12 mouse cellular contexts compared by ENCODE assay signal in genomic region chr10:70688881-70689280, GRCm38 (mm10). TPM values are rescaled to one million over a fixed set of nuclear protein-coding genes. Genes with fewer than 3 reads are reported as not detected.
DNase-seq lines count a peak whose midpoint lies in the region; ATAC-seq and TF ChIP-seq lines count a peak whose summit lies in the region.
"Had no signal": no experiment of that assay in that cellular context is flagged by ENCODE, and none has a peak within 500 bp of the region (broad histone marks: within the 10 kb centered on the region; RNA-seq: fewer than 3 reads in every experiment).

No protein-coding gene starts in this region.

- TF ChIP-seq CTCF in kidney, adult 2 months (conservative IDR thresholded peaks at IDR 0.05; ENCODE audit: insufficient read depth, insufficient read length, low read depth, low read length), result no peak

- ATAC-seq in frontal cortex, adult (ENCODE audit: low TSS enrichment), result 0 out of 2 replicates have a peak, but pooled peaks have one; percentile 4
- ATAC-seq in midbrain, embryonic 11.5 days (ENCODE audit: low FRiP score), result no peak
- no peak for ATAC-seq in embryonic facial prominence, embryonic 14.5 days (ENCODE audit: low read depth)

- no peak overlapping the region for H3K9ac ChIP-seq in midbrain, embryonic 11.5 days (ENCODE audit: low read length)
- no peak overlapping the region for H3K9ac ChIP-seq in embryonic facial prominence, embryonic 14.5 days (ENCODE audit: low read depth, low read length)

- H3K4me1 ChIP-seq in kidney, adult 2 months (ENCODE audit: control insufficient read depth, insufficient read depth, low read length), result peaks cover 5% of the 10 kb centered on the region; the same call in 1 of the 2 replicates
- H3K4me1 ChIP-seq in midbrain, embryonic 11.5 days (ENCODE audit: control insufficient read depth, insufficient read depth, low read length), result peaks cover 4% of the 10 kb centered on the region; the same call in 1 of the 2 replicates
- H3K4me1 ChIP-seq in midbrain, embryonic 10.5 days, result peaks cover 31% of the 10 kb centered on the region
- H3K4me1 ChIP-seq in embryonic facial prominence, embryonic 14.5 days (ENCODE audit: control insufficient read depth, insufficient read depth, low read length), result peaks cover 7% of the 10 kb centered on the region; the same call in 1 of the 2 replicates

- DNase-seq in frontal cortex, postnatal 14 days (ENCODE audit: low spot score in 2 of 2), result no peak
- no peak for DNase-seq in kidney, adult 2 months
- no peak for DNase-seq in kidney, adult 8-10 months
- DNase-seq in midbrain, embryonic 11.5 days (ENCODE audit: low spot score, missing footprints), result peak; percentile 76
- DNase-seq in midbrain, embryonic 10.5 days (ENCODE audit: low spot score), result no peak
- DNase-seq in embryonic facial prominence, embryonic 14.5 days (ENCODE audit: low spot score), result peak; percentile 63
- DNase-seq in urinary bladder, postnatal 10 days (ENCODE audit: low spot score), result no peak
- DNase-seq: adrenal gland, adult 8-10 months; cerebellum, adult 9-11 months; liver had no signal

- no peaks in the 10 kb centered on the region for H3K9me3 ChIP-seq in midbrain, embryonic 11.5 days (ENCODE audit: control insufficient read depth, low read length)
- H3K9me3 ChIP-seq in midbrain, embryonic 10.5 days (replicated peaks), result peaks cover 7% of the 10 kb centered on the region
- H3K9me3 ChIP-seq in embryonic facial prominence, embryonic 14.5 days (ENCODE audit: control insufficient read depth, low read length), result no peaks in the 10 kb centered on the region

- no peaks in the 10 kb centered on the region for H3K36me3 ChIP-seq in kidney, adult 2 months (ENCODE audit: control insufficient read depth, insufficient read depth, low read length)
- no peaks in the 10 kb centered on the region for H3K36me3 ChIP-seq in midbrain, embryonic 11.5 days (ENCODE audit: control insufficient read depth, insufficient read depth, low read length)
- H3K36me3 ChIP-seq in midbrain, embryonic 10.5 days, result no peaks in the 10 kb centered on the region
- no peaks in the 10 kb centered on the region for H3K36me3 ChIP-seq in embryonic facial prominence, embryonic 14.5 days (ENCODE audit: control insufficient read depth, insufficient read depth, low read length)
- H3K36me3 ChIP-seq: forebrain, embryonic 10.5 days had no signal

- 56% methylated on average over 8 of the region's 8 CpGs for WGBS in kidney, adult 2 months
- WGBS in midbrain, embryonic 11.5 days, result 67% methylated on average over 8 of the region's 8 CpGs
- WGBS in midbrain, embryonic 10.5 days, result 66% methylated on average over 8 of the region's 8 CpGs
- WGBS in embryonic facial prominence, embryonic 14.5 days, result 42% methylated on average over 8 of the region's 8 CpGs

- no peak overlapping the region for H3K4me3 ChIP-seq in kidney, adult 2 months (ENCODE audit: insufficient read depth, low read depth, low read length)
- no peak overlapping the region for H3K4me3 ChIP-seq in midbrain, embryonic 11.5 days (ENCODE audit: low read depth, low read length)
- H3K4me3 ChIP-seq in midbrain, embryonic 10.5 days, result no peak overlapping the region
- no peak overlapping the region for H3K4me3 ChIP-seq in embryonic facial prominence, embryonic 14.5 days (ENCODE audit: low read depth, low read length)
- H3K4me3 ChIP-seq: forebrain, embryonic 10.5 days had no signal

- no peaks in the 10 kb centered on the region for H3K27me3 ChIP-seq in kidney, adult 2 months (replicated peaks; ENCODE audit: control insufficient read depth, insufficient read depth, low read length)
- no peaks in the 10 kb centered on the region for H3K27me3 ChIP-seq in midbrain, embryonic 11.5 days (ENCODE audit: control insufficient read depth, insufficient read depth, low read length)
- no peaks in the 10 kb centered on the region for H3K27me3 ChIP-seq in midbrain, embryonic 10.5 days (ENCODE audit: low read depth, poor library complexity, severe bottlenecking)
- H3K27me3 ChIP-seq in embryonic facial prominence, embryonic 14.5 days (replicated peaks; ENCODE audit: control insufficient read depth, insufficient read depth, low read length), result no peaks in the 10 kb centered on the region

- TF ChIP-seq POLR2A in kidney, adult 2 months (IDR thresholded peaks at IDR 0.05; ENCODE audit: low read depth, low read length), result no peak

- H3K4me2 ChIP-seq in midbrain, embryonic 11.5 days, result no peak overlapping the region
- H3K4me2 ChIP-seq in embryonic facial prominence, embryonic 14.5 days (ENCODE audit: low read depth, low read length), result no peak overlapping the region

- 0 out of 2 replicates have a peak overlapping the region, but pooled peaks have one; percentile 17 for H3K27ac ChIP-seq in kidney, adult 2 months (ENCODE audit: insufficient read depth, low read depth, low read length)
- no peak overlapping the region for H3K27ac ChIP-seq in midbrain, embryonic 11.5 days (ENCODE audit: low read depth, low read length)
- H3K27ac ChIP-seq in midbrain, embryonic 10.5 days (replicated peaks), result no peak overlapping the region
- no peak overlapping the region for H3K27ac ChIP-seq in embryonic facial prominence, embryonic 14.5 days (replicated peaks; ENCODE audit: low read depth, low read length)
- H3K27ac ChIP-seq: forebrain, embryonic 10.5 days had no signal

RNA-seq across cellular contexts. Expression of gene Phyhipl, which starts 33.1 kb away (rescaled TPM):
- 71.8 and 75.4 TPM in 2 replicates for polyA plus RNA-seq in kidney, adult 2 months (2012; rRNA removed)
- polyA plus RNA-seq in midbrain, embryonic 11.5 days (2014; fragmentation: Nextera tagmentation; extraction: Ambion mirVana), result 34.0 and 36.5 TPM in 2 replicates
- 19.8 and 31.0 TPM in 2 replicates for polyA plus RNA-seq in midbrain, embryonic 10.5 days (2016; fragmentation: Nextera tagmentation; extraction: Ambion mirVana)
- 5.8 and 6.2 TPM in 2 replicates for polyA plus RNA-seq in embryonic facial prominence, embryonic 14.5 days (2014; fragmentation: Nextera tagmentation; extraction: Ambion mirVana)

Comparison
In these comparisons a context has a peak if more than half of its experiments do, and no peak if none do; other contexts are left out.
1. DNase-seq: peak in midbrain, embryonic 11.5 days (single experiment) and embryonic facial prominence, embryonic 14.5 days (single experiment); none in frontal cortex, postnatal 14 days (0 of 2), kidney, adult 2 months (single experiment), kidney, adult 8-10 months (0 of 2), midbrain, embryonic 10.5 days (single experiment) and urinary bladder, postnatal 10 days (single experiment).